Mouse (Mus musculus): ENCODE measurements at regions not wholly inside any gene's neighbourhood (a gene's known extent, or its start where the extent isn't known, plus 50 kb on each side); places are given as distances from the start of the nearest gene placed in this dataset.

- no peak for DNase-seq (ENCODE audit: low spot score)
Observed at GRCm38 (mm10) chr1:177616335-177617239, 113.0 kb upstream of the 1700016C15Rik start.

GRCm38 (mm10) chr1:177620501-177621099 lies 109.0 kb upstream of the 1700016C15Rik start:
- DNase-seq (ENCODE audit: low spot score) = no peak

GRCm38 (mm10) chr1:177621854-177622590 lies 107.6 kb upstream of the 1700016C15Rik start:
- no peak for DNase-seq (ENCODE audit: low spot score)

- DNase-seq (ENCODE audit: low spot score) = peak; percentile 55
Observed at GRCm38 (mm10) chr1:177623304-177623726, 106.3 kb upstream of the 1700016C15Rik start.

- DNase-seq (ENCODE audit: low spot score) = no peak
Observed at GRCm38 (mm10) chr1:177623735-177624134, 105.9 kb upstream of the 1700016C15Rik start.

- DNase-seq (ENCODE audit: low spot score) = no peak
Observed at GRCm38 (mm10) chr1:177627814-177628213, 101.8 kb upstream of the 1700016C15Rik start.

GRCm38 (mm10) chr1:177633966-177634602 lies 95.5 kb upstream of the 1700016C15Rik start:
- no peak for DNase-seq (ENCODE audit: low spot score)

- no peak for DNase-seq (ENCODE audit: low spot score)
Observed at GRCm38 (mm10) chr1:177637061-177637460, 92.6 kb upstream of the 1700016C15Rik start.

GRCm38 (mm10) chr1:177638381-177638780 lies 91.2 kb upstream of the 1700016C15Rik start:
- no peak for DNase-seq (ENCODE audit: low spot score)

- DNase-seq (ENCODE audit: low spot score) = peak; percentile 21
Observed at GRCm38 (mm10) chr1:177639931-177640846, 89.4 kb upstream of the 1700016C15Rik start.

GRCm38 (mm10) chr1:177642712-177643467 lies 86.7 kb upstream of the 1700016C15Rik start:
- peak; percentile 70 for DNase-seq (ENCODE audit: low spot score)

GRCm38 (mm10) chr1:177643662-177644061 lies 86.0 kb upstream of the 1700016C15Rik start:
- DNase-seq (ENCODE audit: low spot score) = peak; percentile 22

- DNase-seq (ENCODE audit: low spot score) = no peak
Observed at GRCm38 (mm10) chr1:177644214-177644613, 85.4 kb upstream of the 1700016C15Rik start.

- no peak for DNase-seq (ENCODE audit: low spot score)
Observed at GRCm38 (mm10) chr1:177645327-177645726, 84.3 kb upstream of the 1700016C15Rik start.

- no peak for DNase-seq (ENCODE audit: low spot score)
Observed at GRCm38 (mm10) chr1:177645897-177646535, 83.6 kb upstream of the 1700016C15Rik start.

GRCm38 (mm10) chr1:177647876-177648275 lies 81.7 kb upstream of the 1700016C15Rik start:
- no peak for DNase-seq (ENCODE audit: low spot score)

GRCm38 (mm10) chr1:177648974-177649373 lies 80.6 kb upstream of the 1700016C15Rik start:
- DNase-seq (ENCODE audit: low spot score) = no peak

GRCm38 (mm10) chr1:177651219-177651618 lies 78.4 kb upstream of the 1700016C15Rik start:
- DNase-seq (ENCODE audit: low spot score) = no peak

- no peak for DNase-seq (ENCODE audit: low spot score)
Observed at GRCm38 (mm10) chr1:177663163-177663562, 66.5 kb upstream of the 1700016C15Rik start.
